Mouse (Mus musculus): ENCODE measurements around the gene Prdm8. TPM values are rescaled to one million over a fixed set of nuclear protein-coding genes. Genes with fewer than 3 reads are reported as not detected.

The Prdm8 gene
- polyA plus RNA-seq (2012; rRNA removed) = 23.1 and 27.5 TPM in 2 replicates

DNA sequence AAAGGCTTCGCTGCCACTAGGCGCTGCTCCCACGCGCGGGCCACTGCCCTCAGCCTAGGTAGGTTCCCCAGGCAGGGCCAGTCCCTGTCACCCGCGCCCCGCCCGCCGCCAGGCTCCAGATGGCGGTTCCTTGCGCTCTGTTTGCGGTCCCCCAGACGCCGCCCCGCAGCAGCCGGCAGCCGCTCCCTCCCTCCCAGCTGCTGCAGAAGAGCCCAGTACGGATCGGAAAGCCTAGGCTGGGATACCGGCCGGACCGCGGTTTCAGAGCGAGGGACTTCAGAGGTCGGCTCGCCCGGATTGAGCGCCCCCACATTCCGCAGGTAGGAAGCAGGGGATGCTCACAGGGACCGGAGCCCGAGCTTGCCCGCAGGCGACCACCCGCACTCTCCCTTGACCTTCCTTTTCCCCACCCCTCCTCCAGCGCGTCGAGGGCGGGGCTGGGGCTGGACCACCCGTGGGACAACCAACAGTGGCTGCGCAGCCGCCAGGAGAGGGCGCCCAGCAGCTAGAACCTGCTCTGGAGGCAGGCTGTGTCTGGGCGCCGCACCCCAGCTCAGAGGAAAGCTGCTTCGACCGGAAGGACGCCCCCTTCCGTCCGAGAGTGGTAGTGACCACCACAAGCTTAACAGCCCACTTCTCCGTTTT lies at the start of gene Prdm8:
Prdm8 (plus strand) TSS at position 19 of the 645 bp plus-strand sequence.

Other genes with a start within 250 kb of the Prdm8 start
- 1.4 and 1.6 TPM in 2 replicates for gene Antxr2, start 136.2 kb upstream of the Prdm8 start, polyA plus RNA-seq (2012; rRNA removed)
- gene Fgf5, start 87.0 kb downstream of the Prdm8 start, polyA plus RNA-seq (2012; rRNA removed) = 0.78 TPM in 2 replicates
- 0.62 and 1.4 TPM in 2 replicates for gene Cfap299, start 162.1 kb downstream of the Prdm8 start, polyA plus RNA-seq (2012; rRNA removed)

All from central nervous system, embryonic 18 days (tissue).